In genomic region chr9:44233802-44234478, GRCm38 (mm10) we compare ENCODE assay signal across 8 mouse cellular contexts. TPM values are rescaled to one million over a fixed set of nuclear protein-coding genes. Genes with fewer than 3 reads are reported as not detected.
DNase-seq lines count a peak whose midpoint lies in the region; ATAC-seq and TF ChIP-seq lines count a peak whose summit lies in the region.

Gene Cbl (minus strand): TSS chr9:44234049.

- DNase-seq in CD4-positive helper T cell, adult 2 months (ENCODE audit: low read depth, low spot score) = peak; percentile 98
- DNase-seq in brain, embryonic 18.5 days (ENCODE audit: low read depth, low spot score) = peak; percentile 93
- DNase-seq in kidney, postnatal 0 days (ENCODE audit: low spot score) = peak; percentile 98
- DNase-seq in liver, embryonic 11.5 days (ENCODE audit: low spot score) = peak; percentile 99
- DNase-seq in naive thymus-derived CD4-positive, alpha-beta T cell, adult 2 months (ENCODE audit: low read depth) = peak; percentile 99

- H3K4me2 ChIP-seq in heart, embryonic 12.5 days = peak within 1 kb of the TSS; percentile 82
- peak within 1 kb of the TSS; percentile 64 for H3K4me2 ChIP-seq in kidney, postnatal 0 days (ENCODE audit: low read length)
- peak within 1 kb of the TSS; percentile 85 for H3K4me2 ChIP-seq in liver, embryonic 11.5 days
- H3K4me2 ChIP-seq in stomach, embryonic 14.5 days (replicated peaks; ENCODE audit: low read depth, low read length) = peak within 1 kb of the TSS; percentile 75

- peak within 1 kb of the TSS; percentile 94 for H3K9ac ChIP-seq in heart, embryonic 12.5 days
- H3K9ac ChIP-seq in kidney, postnatal 0 days (ENCODE audit: low read depth, low read length) = peak within 1 kb of the TSS; percentile 88
- peak within 1 kb of the TSS; percentile 90 for H3K9ac ChIP-seq in liver, embryonic 11.5 days (ENCODE audit: low read depth, low read length)
- H3K9ac ChIP-seq in stomach, embryonic 14.5 days (replicated peaks; ENCODE audit: low read depth, low read length) = peak within 1 kb of the TSS; percentile 83

- WGBS in heart, embryonic 12.5 days = under 1% methylated on average over 73 of the region's 76 CpGs
- WGBS in kidney, postnatal 0 days = under 1% methylated on average over 71 of the region's 76 CpGs
- WGBS in liver, embryonic 11.5 days = under 1% methylated on average over 72 of the region's 76 CpGs
- WGBS in stomach, embryonic 14.5 days = under 1% methylated on average over 75 of the region's 76 CpGs

- H3K27me3 ChIP-seq in heart, embryonic 12.5 days (replicated peaks) = no peaks in the 10 kb centered on the region
- no peaks in the 10 kb centered on the region for H3K27me3 ChIP-seq in kidney, postnatal 0 days (ENCODE audit: insufficient read depth, low read length)
- H3K27me3 ChIP-seq in liver, embryonic 11.5 days (replicated peaks; ENCODE audit: control insufficient read depth, insufficient read depth, low read length) = no peaks in the 10 kb centered on the region
- H3K27me3 ChIP-seq in stomach, embryonic 14.5 days (ENCODE audit: control insufficient read depth, insufficient read depth, low read length) = no peaks in the 10 kb centered on the region

- H3K4me1 ChIP-seq in heart, embryonic 12.5 days (replicated peaks) = peaks cover 17% of the 10 kb centered on the region
- no peaks in the 10 kb centered on the region for H3K4me1 ChIP-seq in kidney, postnatal 0 days (replicated peaks; ENCODE audit: insufficient read depth, low read length)
- H3K4me1 ChIP-seq in liver, embryonic 11.5 days (replicated peaks; ENCODE audit: control insufficient read depth, insufficient read depth, low read length) = peaks cover 15% of the 10 kb centered on the region
- H3K4me1 ChIP-seq in stomach, embryonic 14.5 days (ENCODE audit: control insufficient read depth, insufficient read depth, low read length) = peaks cover 2% of the 10 kb centered on the region; the same call in 1 of the 2 replicates

- H3K4me3 ChIP-seq in heart, embryonic 12.5 days = peak within 1 kb of the TSS; percentile 96
- peak within 1 kb of the TSS; percentile 97 for H3K4me3 ChIP-seq in kidney, postnatal 0 days (replicated peaks; ENCODE audit: low read depth, low read length)
- H3K4me3 ChIP-seq in liver, embryonic 11.5 days (ENCODE audit: low read depth, low read length) = peak within 1 kb of the TSS; percentile 91
- peak within 1 kb of the TSS; percentile 81 for H3K4me3 ChIP-seq in stomach, embryonic 14.5 days (ENCODE audit: low read depth, low read length)

- H3K27ac ChIP-seq in heart, embryonic 12.5 days (ENCODE audit: poor library complexity, severe bottlenecking) = peak within 1 kb of the TSS; percentile 92
- H3K27ac ChIP-seq in kidney, postnatal 0 days = peak within 1 kb of the TSS; percentile 94
- H3K27ac ChIP-seq in liver, embryonic 11.5 days (ENCODE audit: low read depth, low read length) = peak within 1 kb of the TSS; percentile 94
- H3K27ac ChIP-seq in stomach, embryonic 14.5 days (ENCODE audit: low read length) = peak within 1 kb of the TSS; percentile 83; the same call in 1 of the 2 replicates

- H3K36me3 ChIP-seq in heart, embryonic 12.5 days = no peaks in the 10 kb centered on the region
- H3K36me3 ChIP-seq in kidney, postnatal 0 days (ENCODE audit: insufficient read depth, low read length) = no peaks in the 10 kb centered on the region
- no peaks in the 10 kb centered on the region for H3K36me3 ChIP-seq in liver, embryonic 11.5 days (ENCODE audit: control insufficient read depth, insufficient read depth, low read length)
- no peaks in the 10 kb centered on the region for H3K36me3 ChIP-seq in stomach, embryonic 14.5 days (ENCODE audit: control insufficient read depth, insufficient read depth, low read length)

- peak; percentile 98 for TF ChIP-seq CTCF in kidney, postnatal 0 days (IDR thresholded peaks at IDR 0.05; ENCODE audit: low read depth)

- H3K9me3 ChIP-seq in heart, embryonic 12.5 days (replicated peaks) = no peaks in the 10 kb centered on the region
- no peaks in the 10 kb centered on the region for H3K9me3 ChIP-seq in kidney, postnatal 0 days (replicated peaks; ENCODE audit: low read length)
- no peaks in the 10 kb centered on the region for H3K9me3 ChIP-seq in liver, embryonic 11.5 days (ENCODE audit: control insufficient read depth, low read length)
- no peaks in the 10 kb centered on the region for H3K9me3 ChIP-seq in stomach, embryonic 14.5 days (ENCODE audit: control insufficient read depth, low read depth, low read length)

- peak; percentile 85 for ATAC-seq in erythroid progenitor cell, adult 5-6 weeks (replicated peaks; ENCODE audit: low FRiP score, poor library complexity, severe bottlenecking)
- peak; percentile 94 for ATAC-seq in heart, embryonic 12.5 days (ENCODE audit: insufficient number of reproducible peaks, low FRiP score)
- peak; percentile 92 for ATAC-seq in kidney, postnatal 0 days (replicated peaks; ENCODE audit: low FRiP score, low read depth)
- ATAC-seq in liver, embryonic 11.5 days (replicated peaks; ENCODE audit: low FRiP score) = peak; percentile 92
- peak; percentile 92 for ATAC-seq in stomach, embryonic 14.5 days (ENCODE audit: insufficient number of reproducible peaks, insufficient read depth, low FRiP score, low read depth)

RNA-seq across cellular contexts. Expression of gene Cbl, which starts in this region (rescaled TPM):
- total RNA-seq in erythroid progenitor cell, adult 5-6 weeks (2015; ENCODE audit: low replicate concordance) = 43.2 TPM in 2 replicates
- total RNA-seq in erythroid progenitor cell, adult 5-6 weeks (2017; ENCODE audit: low replicate concordance) = 16.2 and 21.3 TPM in 2 replicates
- 18.3 and 20.0 TPM in 2 replicates for polyA plus RNA-seq in heart, embryonic 12.5 days (2016; fragmentation: Nextera tagmentation; extraction: Ambion mirVana)
- 9.9 and 10.4 TPM in 2 replicates for polyA plus RNA-seq in kidney, postnatal 0 days (2015; fragmentation: Nextera tagmentation; extraction: Ambion mirVana)
- 12.0 and 12.7 TPM in 2 replicates for polyA plus RNA-seq in liver, embryonic 11.5 days (2014; fragmentation: Nextera tagmentation; extraction: Ambion mirVana)
- 18.5 and 19.9 TPM in 2 replicates for polyA plus RNA-seq in stomach, embryonic 14.5 days (2014; fragmentation: Nextera tagmentation; extraction: Ambion mirVana)

Comparison
In these comparisons a context has a peak if more than half of its experiments do, and no peak if none do; other contexts are left out.
1. Peak in every context shown above with its lines: DNase-seq, ATAC-seq, H3K4me3 ChIP-seq and H3K27ac ChIP-seq.